Mouse (Mus musculus) heart, postnatal 36 days (tissue): ENCODE data around the gene Dido1. TPM values are rescaled to one million over a fixed set of nuclear protein-coding genes. Genes with fewer than 3 reads are reported as not detected.

ENCODE experiments used
- DNase-seq, 2 experiments: peaks; one replicate each; pipeline ENCODE4 v3.0.0; 2021 to 2022
- intact Hi-C: fragments of 180-260 bp; cut with DNase I; formaldehyde crosslinking; loops from one replicate; pipeline ENCODE4 v1.15.1; 2025
- total RNA-seq, 2 experiments: library from RNA; stranded (reverse); gene quantifications; 2 replicates each; pipeline ENCODE4 v1.2.3; 2021

Gene Dido1
- 10 to 100 TPM; 24.4 to 29.0 TPM for total RNA-seq

DNA sequence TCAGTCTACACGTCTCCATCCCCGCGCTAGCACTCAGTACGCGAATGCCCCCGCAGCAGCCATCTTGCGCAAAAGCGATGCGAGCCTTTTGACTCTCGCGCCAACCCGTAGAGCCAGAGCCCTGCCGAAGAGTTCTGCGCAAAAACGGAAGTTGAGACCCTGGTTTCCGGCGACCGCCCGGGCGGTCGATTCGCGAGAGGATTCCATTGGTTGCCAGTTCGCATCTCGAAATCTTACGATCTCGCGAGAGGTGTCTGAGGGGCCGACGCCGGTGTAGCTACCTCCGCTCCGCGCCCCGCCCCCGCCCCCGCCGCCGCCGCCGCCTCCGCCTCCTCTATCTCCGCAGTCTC, at the start of gene Dido1, which contains the start of gene Gid8:
TSS of gene Dido1 (minus strand) at position 77 of the 350 bp plus-strand sequence.
TSS of gene Gid8 (plus strand) at position 195 of the 350 bp plus-strand sequence.
- intact Hi-C loops: loop anchor here (2.0 to 10.0 kb wide), 3 partner anchors 17 to 435 kb away; partner anchors contain the start of gene Cables2
- DNase-seq: peak; percentile 96 to 97

DNA sequence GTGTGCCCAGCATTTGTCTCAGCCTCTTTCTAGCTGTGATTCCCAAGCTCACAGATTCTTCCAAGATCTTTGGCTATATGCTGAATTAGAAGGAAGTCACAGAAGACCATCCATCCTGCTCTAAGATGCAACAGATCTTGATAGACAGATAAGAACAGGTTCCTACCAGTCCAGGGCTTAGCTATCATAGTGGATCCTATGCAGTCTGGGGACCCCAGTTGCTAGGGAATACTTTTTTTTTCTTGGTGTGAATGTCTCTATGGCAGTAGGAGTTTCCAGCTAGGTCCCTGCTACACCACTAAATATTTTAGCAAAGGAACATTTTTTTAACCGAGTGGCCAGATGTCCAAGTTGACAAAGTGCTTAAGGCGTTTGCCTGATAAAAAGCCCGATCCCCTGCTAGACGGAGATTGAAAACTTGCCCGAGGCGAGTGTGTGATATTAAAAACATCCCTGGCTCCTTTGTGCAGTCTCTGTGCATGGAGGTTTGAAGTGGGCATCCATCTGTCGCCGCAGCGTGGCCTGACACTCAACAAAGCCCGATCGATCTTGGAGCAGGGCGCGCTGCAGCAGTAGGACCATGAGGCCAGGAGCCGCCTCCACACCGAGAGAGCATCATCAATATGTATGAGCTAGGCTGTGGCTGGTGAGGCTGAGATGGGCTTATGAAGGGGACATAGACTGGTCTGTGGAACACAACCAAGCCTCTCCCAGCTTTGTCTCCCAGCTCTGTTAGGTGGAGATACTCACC, 48.9 kb upstream of the Dido1 start:
- intact Hi-C loops: no loop called here
- no peak for DNase-seq

DNA sequence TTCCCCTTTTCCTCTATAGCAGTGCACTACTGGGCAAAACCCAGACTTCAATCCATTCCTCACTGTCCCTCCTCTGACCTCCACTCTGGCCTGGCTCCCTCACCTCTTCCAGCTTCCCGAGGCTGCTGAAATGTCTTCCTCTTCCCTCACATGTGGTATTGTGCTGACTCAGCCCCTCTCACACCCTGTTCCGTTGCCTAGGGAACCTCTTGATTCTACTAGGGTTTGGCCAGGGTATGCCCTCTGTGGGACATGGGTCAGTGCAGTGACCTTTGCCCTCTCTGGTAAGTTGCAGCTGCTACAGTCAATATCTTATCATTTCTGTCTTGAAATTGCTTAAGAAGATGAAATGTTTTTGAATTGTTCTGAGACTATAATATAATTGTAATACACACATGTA, 47.0 kb upstream of the Dido1 start:
- no peak for DNase-seq
- intact Hi-C loops: no loop called here

DNA sequence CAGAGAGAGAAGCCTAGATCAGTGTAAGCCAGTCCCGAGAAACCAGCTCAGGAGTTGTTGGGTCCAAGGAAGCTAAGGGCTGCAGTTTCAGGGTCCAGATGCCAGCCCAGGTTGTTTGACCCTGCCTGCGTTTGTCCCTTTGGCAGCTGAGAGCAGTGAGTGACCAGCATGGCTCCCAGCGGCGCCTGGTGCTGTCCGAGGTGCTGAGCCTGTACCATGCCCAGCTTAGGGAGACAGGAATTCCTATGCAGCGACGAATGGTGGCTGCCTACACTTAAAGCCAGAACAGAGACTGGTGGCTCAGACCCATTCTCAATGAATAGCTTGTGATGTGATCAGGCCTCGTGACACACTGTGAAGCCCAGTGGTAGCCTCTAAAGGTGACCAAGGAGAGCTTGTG, 46.1 kb upstream of the Dido1 start:
- peak; percentile 39 to 56 for DNase-seq
- intact Hi-C loops: no loop called here

DNA sequence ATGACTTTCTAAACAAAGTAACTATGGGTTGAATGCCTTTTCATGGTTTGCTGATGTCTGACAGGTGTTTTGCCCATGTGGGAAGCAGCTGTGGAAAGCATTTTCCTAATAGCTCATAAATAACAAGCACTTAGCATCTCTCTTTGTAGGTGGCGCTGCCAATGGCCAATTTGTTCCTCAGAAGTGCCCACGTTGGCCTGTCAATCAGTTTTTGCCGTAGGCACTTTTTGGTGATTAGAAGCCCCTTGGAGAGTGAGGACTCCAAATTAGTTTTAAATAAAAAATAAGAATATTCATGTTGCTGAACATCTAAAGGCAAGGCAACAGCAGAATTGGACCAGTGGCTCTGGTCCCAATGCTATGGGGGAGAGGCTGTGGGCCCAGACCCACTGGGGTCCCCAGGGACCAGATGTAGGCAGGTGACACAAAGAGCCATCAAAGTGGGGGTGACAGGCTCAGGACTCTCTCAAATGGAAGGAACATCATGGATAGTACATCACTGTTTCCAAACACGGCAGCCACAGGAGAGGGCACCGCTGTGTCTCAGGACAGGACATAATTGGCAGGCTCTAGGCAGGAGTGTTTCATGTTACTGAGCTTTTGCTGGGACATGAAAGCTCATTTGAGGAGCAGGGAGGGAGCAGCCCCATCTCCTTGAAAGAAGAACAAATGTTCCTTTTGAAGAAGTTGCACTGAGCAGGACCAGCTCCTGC, 45.3 kb upstream of the Dido1 start:
- intact Hi-C loops: no loop called here

DNA sequence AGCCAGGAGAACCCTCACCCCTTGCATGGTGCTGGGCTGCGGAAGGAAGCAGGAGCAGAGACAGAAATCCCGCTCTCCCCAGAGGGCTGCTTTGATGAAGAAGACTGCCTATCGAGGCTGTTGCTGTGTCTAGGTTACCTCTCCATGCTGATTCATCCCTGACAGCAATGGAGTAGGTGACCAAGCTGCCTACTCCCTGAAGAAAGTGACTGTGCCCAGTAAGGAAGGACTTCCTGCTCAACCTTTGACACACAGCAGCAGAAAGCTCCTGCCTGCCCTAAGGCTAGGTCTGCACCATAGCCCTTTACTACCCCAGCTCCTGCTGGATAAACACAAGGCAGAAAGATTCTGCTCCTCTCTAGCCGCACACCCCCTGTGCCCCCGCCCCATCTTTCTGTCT, 39.1 kb upstream of the Dido1 start:
- no peak for DNase-seq

More for the DNA sequence above, 45.3 kb upstream of the Dido1 start:
- no peak for DNase-seq

DNA sequence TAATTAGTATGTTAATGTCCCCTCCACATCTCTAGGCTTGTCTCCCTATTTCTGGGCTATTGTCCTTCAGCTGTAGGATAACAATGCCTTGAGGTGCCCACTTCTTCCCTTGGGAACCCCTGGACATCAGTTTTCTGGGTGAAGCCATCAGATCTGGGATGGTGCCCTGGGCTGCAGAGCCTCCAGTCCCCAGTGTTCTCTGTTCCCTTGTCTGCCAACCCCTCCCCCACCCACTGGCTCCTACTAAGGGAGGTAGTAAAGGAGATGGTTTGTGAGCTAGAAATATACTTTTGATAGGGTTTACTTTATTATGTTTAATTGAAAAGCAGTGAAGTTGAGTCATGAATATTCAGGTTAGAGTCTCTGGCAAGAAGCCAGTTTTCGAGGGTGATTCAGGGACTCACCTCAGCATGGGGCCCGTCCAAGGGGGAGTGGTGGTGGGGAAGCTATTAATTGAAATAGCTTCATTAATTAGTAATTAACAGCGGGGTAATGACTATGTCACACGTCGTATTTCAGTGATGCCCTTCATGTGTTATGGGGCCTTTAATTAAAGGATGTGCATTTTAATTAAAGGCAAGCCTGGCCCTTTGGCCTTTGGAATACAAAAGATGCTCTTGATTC, 36.9 kb upstream of the Dido1 start:
- DNase-seq: no peak
- intact Hi-C loops: loop anchor here (5.0 kb wide), 2 partner anchors 179 to 274 kb away; no protein-coding TSS in a partner anchor

More for the DNA sequence above, 39.1 kb upstream of the Dido1 start:
- intact Hi-C loops: loop anchor here (5.0 kb wide), 2 partner anchors 182 to 277 kb away; no protein-coding TSS in a partner anchor

DNA sequence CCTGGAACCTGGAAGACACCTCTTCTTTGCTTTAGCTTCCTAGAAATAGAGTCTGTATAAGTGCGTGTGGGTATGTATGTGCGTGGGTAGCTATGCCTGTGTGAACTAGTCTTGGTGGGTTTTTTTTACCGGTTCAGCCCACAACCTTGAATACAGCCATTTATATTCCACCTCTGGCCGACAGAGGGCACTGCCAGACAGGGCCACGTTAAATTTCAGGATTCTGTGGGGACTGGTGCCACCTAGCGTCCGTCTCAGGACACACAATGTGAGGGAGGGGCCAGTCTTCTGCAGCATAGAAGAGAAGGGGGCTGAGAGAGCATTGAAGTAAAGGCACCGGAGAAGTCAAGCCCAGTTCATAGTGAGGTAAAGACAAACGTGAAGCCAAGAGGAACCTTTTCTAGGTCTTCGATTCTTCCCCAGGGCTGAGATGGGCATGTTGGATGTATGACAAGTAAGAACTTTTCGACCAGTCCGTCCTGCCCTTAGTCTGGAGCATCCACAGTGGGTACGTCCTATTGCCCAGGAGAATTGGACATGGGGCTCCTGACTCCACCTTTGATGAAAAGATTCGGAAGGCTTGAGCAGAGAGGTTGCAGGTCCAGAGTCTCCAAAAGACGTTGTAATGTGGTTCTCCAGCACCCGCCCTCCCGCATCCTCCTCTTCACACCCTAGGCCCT, 35.6 kb upstream of the Dido1 start:
- peak; percentile 86 to 90 for DNase-seq
- intact Hi-C loops: loop anchor here (1.0 to 5.0 kb wide), 6 partner anchors 33 to 273 kb away; no protein-coding TSS in a partner anchor

DNA sequence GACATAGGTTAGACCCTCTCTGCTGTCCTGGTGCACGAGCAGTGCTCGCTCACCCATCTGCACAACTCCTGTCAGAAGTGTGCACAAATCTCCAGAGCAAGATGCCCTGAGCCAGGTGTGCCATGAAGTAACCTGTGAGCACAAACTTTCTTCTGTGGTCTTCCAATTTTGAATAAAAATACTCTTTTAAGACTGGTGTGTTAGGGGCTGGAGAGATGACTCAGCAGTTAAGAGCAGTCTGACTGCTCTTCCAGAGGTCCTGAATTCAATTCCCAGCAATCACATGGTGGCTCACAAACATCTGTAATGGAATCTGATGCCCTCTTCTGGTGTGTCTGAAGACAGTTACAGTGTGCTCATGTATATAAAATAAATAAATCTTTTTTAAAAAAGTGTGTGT, 33.5 kb upstream of the Dido1 start:
- DNase-seq: no peak
- intact Hi-C loops: no loop called here

DNA sequence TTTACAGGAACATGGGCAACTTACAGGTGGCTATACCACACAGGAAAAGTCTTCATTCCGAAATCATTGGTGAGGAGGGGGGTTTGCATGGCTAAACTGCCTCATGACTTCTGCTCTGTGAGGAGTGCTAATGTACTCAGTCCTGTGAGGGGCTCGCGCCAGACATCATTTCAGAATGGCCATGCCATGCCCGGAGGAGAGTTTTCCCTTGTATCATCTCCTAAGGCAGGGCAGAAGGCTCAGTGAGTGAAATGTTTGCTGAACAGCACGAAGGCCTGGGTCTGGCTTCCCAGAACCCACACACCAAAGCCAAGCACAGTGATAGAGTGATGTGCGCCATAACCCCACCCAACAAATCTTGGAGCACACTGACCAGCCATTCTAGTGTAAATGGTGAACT, 33.0 kb upstream of the Dido1 start:
- intact Hi-C loops: no loop called here
- no peak for DNase-seq

DNA sequence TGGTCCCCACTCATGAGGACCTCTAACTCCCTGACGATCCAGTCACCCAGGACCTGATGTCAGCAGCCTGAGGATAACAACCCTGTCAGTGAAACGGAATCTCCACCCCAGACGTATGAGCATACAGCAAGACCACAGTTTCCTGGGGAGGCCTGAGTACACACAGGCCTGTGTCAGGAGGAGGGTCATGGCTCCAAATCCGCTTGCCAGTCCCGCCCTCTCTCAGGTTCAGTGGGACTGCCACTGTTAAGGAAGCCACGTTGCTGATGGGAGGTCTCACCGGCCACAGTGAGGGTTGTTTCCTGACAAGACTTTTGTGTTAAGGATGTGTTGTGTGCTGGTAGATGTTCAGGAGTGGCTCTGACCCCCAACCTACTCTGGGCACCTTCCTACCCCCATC, 31.6 kb upstream of the Dido1 start:
- DNase-seq: no peak
- intact Hi-C loops: no loop called here

DNA sequence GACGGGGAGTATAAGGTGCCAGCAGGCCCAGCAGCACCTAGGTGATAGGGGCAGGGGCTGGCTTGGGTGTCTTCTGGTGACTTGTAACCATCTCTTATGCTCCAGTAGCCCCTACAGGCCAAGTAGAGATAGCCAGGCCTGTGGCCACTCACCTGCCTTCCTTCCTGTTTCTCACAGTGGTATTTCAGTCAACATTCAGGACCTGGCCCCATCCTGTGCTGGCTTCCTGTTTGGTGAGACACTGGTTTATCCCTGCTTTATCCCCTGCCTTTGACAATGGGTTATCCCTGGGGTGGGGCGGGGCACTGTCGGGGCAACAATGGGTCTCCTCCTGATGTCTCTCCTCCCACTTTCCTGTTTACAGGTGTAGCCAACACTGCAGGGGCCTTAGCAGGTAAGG, 30.6 kb upstream of the Dido1 start:
- no peak for DNase-seq
- intact Hi-C loops: no loop called here

DNA sequence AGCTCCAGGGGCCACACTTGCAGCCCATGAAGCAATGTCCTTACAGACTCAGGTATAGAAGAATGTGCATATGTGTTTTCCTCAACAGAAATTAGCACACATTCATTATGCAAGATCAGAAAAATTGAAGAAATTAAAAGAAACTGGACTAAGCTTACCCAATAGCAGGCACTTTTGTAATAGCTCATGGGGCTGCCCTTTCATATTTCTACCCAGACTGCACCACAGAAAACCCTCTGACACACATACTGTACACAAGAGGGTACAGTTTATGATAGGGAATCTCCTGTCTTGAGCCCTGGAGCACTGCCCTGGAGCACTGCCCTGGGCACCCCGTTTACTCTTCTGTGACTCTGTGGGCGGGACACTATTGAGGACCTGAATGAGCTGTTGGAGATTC, 28.2 kb upstream of the Dido1 start:
- no peak for DNase-seq
- intact Hi-C loops: no loop called here

DNA sequence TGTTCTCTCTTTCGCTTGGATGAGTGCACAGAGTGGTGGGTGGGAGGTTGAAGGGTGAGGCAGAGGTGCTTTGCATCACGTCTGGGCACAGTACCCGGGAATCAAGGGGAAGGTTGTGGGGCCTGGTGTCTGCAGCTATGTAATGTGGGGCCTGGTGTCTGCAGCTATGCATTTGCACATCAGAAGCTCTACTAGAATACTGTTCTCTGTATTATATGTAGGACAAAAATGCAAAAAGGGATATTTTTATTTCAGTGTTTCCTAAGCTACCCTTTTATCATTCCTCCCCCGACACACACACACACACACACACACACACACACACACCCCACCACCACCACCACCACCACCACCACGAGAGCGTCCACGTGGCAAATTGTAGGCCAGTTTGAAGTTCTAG, 25.4 kb upstream of the Dido1 start:
- intact Hi-C loops: no loop called here
- DNase-seq: no peak

DNA sequence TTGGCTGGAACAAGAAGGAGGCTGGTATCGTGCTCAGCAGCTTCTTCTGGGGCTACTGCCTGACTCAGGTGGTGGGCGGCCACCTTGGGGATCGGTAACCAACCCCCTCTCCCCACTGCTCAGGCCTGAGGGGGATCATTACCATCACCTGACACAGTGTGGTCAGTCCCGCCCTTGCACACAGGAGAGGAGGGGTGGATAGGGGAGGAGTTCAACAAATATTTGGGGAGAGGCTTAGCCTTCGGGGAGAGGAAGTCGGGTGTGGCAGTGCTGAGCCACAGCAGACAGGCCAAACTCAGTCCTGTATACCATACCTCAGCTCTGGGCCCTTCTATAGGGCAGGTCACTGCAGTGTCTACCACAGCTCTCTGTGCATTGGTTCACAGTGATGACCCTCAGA, 22.2 kb upstream of the Dido1 start:
- intact Hi-C loops: no loop called here

DNA sequence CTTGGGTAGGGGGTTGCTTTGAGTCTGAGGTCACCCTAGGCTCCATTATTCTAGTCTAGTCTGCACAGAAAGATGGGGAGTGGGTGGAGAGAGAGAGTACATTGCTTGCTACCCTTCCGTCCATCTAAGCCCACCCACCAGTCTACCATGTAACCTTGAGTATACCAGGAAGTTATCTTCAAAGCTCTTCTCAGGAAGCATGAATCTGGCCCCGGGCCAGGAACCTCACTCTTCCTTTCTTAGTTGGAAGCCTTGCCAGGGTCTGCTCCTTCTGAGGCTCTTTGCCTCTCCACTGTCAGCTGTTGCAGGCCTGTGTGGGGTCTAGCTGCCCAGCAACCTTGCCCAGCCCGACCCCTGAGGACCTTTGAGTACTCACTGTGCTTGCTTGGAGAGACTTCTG, 21.2 kb upstream of the Dido1 start:
- intact Hi-C loops: no loop called here

More for the DNA sequence above, 22.2 kb upstream of the Dido1 start:
- no peak for DNase-seq

DNA sequence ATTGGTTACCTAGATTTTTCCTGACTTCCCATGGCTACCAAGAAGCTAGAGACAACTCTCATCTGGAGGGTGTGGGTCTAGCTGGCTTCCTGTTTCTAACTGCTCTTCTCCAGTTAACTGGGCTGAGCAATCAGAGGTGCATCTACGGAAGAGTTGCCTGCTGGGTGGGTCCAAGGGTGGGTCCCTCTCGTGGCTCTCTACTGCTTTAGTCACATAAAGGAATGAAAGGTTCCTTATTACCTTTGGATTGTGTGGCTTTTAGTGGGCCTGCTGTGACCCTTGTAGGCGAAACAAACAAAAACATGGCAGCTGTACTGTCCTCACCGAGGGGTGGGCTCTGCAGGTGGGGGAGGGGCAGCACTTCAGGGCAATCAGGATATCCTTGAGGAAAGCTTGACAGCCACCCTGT, 17.8 kb upstream of the Dido1 start:
- no peak for DNase-seq
- intact Hi-C loops: no loop called here

More for the DNA sequence above, 21.2 kb upstream of the Dido1 start:
- DNase-seq: no peak

DNA sequence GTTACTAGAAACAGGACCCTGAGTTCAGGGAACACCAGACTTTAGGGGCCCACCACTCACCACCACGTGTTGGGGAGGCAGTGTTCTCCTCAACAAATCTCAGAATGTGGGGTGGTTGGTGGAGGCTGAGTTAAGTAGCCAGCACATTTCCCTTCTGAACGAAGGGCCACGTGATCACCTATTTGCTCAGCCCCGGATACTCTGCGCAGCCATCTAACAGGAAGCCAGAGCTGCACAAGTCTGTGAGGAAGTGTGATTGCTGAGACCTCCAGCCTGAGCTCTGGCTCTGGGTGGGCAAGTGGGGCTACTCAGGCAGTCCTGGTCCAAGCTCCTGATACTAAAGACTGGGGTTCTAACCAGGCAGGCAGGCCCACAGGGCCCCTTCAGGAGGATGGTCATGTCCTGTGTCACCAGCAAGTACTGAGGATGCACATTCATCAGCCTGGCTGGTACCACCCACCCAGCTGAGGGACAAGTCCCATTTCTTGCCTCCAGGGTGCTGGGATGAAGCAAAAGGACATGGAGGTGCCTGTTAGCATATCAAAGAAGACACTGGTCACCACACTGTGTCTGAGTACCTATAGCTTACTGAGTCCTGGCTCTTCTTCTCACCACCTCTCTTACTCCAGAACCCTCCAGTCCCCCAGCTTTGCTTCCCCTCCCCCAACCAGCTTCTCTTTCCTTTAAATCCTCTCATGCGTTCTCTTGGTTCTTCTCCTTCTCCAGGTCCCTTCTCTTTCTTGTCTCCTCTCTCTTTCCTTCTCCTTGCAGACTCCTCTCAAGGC, 17.1 kb upstream of the Dido1 start:
- intact Hi-C loops: no loop called here

DNA sequence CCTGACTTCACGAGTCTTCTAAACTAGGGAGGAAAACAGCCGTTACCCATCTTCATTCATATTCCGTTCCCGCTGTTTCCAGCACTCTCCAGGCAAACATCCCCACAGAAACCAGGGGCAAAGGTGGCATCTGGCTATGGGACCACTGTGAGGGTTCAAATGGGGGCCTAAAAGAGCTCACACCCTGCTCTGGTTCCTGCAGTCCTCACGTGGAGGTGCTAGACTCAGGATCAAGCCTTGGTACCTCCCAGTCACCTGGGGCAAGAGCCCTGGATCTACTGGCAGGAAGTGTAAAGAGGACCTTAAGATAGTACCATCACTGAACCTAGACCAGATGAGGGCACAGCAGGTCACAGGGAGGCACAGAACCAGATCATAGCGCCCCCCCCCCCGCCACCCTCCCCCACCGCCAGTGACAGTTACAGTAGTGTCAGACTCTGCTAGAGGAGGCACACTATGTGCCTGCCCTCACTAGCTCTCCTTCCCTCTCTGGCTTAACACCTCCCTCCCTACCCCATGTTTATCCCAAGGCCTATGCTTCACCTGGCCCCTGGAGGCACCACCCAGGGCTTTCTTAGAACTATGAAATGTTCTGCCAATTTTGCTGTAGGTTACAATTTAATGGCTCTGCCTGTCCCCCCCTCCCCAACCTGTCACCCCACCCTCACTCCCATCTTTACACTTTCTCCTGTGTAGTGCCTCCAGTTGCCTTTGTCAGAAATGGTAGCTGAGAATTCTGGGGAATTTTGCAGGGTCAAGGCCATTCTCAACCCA, 16.2 kb upstream of the Dido1 start:
- intact Hi-C loops: no loop called here
- no peak for DNase-seq

More for the DNA sequence above, 17.1 kb upstream of the Dido1 start:
- no peak for DNase-seq
